Comparison of ENCODE assay signal across 12 mouse cellular contexts in the genomic region with DNA sequence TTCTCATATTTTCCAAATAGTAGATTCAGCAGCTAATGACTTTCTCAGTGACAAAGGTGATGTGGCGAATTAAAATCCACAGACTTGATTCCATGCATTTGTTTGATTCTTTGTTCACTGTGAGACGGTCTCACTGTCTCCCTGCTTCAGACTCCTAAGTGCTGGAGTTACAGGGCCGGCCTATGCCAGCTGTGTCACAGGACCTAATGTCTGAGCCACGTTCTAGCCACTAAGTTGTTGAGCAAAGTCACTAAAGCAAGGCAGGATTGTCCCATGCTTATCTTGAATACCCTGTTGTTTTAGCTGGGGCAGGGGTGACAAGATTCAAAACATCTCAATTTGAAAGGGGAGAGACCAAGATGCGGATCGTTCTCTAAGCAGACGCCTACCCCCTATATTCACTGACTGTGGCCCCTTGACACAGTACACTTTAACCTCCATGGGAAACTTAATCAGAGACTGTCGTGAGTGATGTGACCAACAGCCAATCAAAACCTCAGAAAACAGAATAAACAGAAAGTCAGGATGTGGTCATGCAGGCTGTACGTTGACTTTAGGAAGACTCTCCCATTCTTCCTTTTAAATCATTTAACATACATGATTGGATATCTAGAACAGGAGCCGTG.
DNase-seq lines count a peak whose midpoint lies in the region; ATAC-seq and TF ChIP-seq lines count a peak whose summit lies in the region.
"Had no signal": no experiment of that assay in that cellular context is flagged by ENCODE, and none has a peak within 500 bp of the region (broad histone marks: within the 10 kb centered on the region; RNA-seq: fewer than 3 reads in every experiment).

No protein-coding gene starts in this region.

- H3K36me3 ChIP-seq in liver, adult 2 months (ENCODE audit: control insufficient read depth, insufficient read depth, low read length), result no peaks in the 10 kb centered on the region
- H3K36me3 ChIP-seq in embryonic facial prominence, embryonic 13.5 days, result no peaks in the 10 kb centered on the region
- no peaks in the 10 kb centered on the region for H3K36me3 ChIP-seq in liver, postnatal 0 days (replicated peaks; ENCODE audit: insufficient read depth, low read length)

- no peak overlapping the region for H3K4me3 ChIP-seq in liver, adult 2 months (ENCODE audit: insufficient read depth, low read depth, low read length)
- peak overlapping the region; percentile 17 for H3K4me3 ChIP-seq in embryonic facial prominence, embryonic 13.5 days
- no peak overlapping the region; the same call in 1 of the 2 replicates for H3K4me3 ChIP-seq in liver, postnatal 0 days (ENCODE audit: low read depth, low read length)
- no peak overlapping the region for H3K4me3 ChIP-seq in cerebellum, adult 2 months (replicated peaks; ENCODE audit: insufficient read depth, low read depth, low read length)

- 0 out of 2 replicates have a peak, but pooled peaks cover under 1% of the 10 kb centered on the region for H3K4me1 ChIP-seq in liver, adult 2 months (ENCODE audit: control insufficient read depth, insufficient read depth, low read length)
- H3K4me1 ChIP-seq in embryonic facial prominence, embryonic 13.5 days, result peaks cover 15% of the 10 kb centered on the region
- peaks cover 38% of the 10 kb centered on the region for H3K4me1 ChIP-seq in liver, postnatal 0 days (ENCODE audit: insufficient read depth)
- H3K4me1 ChIP-seq in cerebellum, adult 2 months (ENCODE audit: control insufficient read depth, insufficient read depth, low read length), result no peaks in the 10 kb centered on the region; the same call in 1 of the 2 replicates

- TF ChIP-seq EP300 in liver, postnatal 0 days (IDR thresholded peaks at IDR 0.05; ENCODE audit: low read depth), result no peak

- no peak overlapping the region for H3K27ac ChIP-seq in liver, adult 2 months (replicated peaks; ENCODE audit: insufficient read depth, low read depth, low read length)
- no peak overlapping the region for H3K27ac ChIP-seq in embryonic facial prominence, embryonic 13.5 days
- H3K27ac ChIP-seq in liver, postnatal 0 days (ENCODE audit: low read depth), result peak overlapping the region; percentile 86
- H3K27ac ChIP-seq in cerebellum, adult 2 months (ENCODE audit: insufficient read depth, low read length), result no peak overlapping the region
- H3K27ac ChIP-seq: kidney, postnatal 0 days had no signal

- no peak for TF ChIP-seq CTCF in liver, adult 2 months (IDR thresholded peaks at IDR 0.05; ENCODE audit: low read depth, low read length)
- TF ChIP-seq CTCF in liver, postnatal 0 days (IDR thresholded peaks at IDR 0.05; ENCODE audit: low read depth), result no peak
- no peak for TF ChIP-seq CTCF in cerebellum, adult 2 months (IDR thresholded peaks at IDR 0.05; ENCODE audit: borderline replicate concordance, insufficient read depth, low read depth, low read length)

- WGBS in liver, adult 2 months, result 40% methylated on average over 10 of the region's 10 CpGs
- 33% methylated on average over 10 of the region's 10 CpGs for WGBS in embryonic facial prominence, embryonic 13.5 days
- 35% methylated on average over 10 of the region's 10 CpGs for WGBS in liver, postnatal 0 days (ENCODE audit: insufficient replicate concordance)
- WGBS in cerebellum, adult 2 months, result 72% methylated on average over 10 of the region's 10 CpGs

- H3K9ac ChIP-seq in liver, adult 2 months (ENCODE audit: low read depth, low read length), result no peak overlapping the region
- no peak overlapping the region for H3K9ac ChIP-seq in embryonic facial prominence, embryonic 13.5 days
- H3K9ac ChIP-seq in liver, postnatal 0 days (replicated peaks), result peak overlapping the region; percentile 31; the same call in 1 of the 2 replicates
- H3K9ac ChIP-seq: forebrain, postnatal 0 days; lung, embryonic 14.5 days had no signal

- H3K79me2 ChIP-seq in liver, adult 2 months (ENCODE audit: control insufficient read depth, insufficient read depth, low read length), result peaks cover 5% of the 10 kb centered on the region; the same call in 1 of the 2 replicates

- ATAC-seq in embryonic facial prominence, embryonic 13.5 days (ENCODE audit: insufficient number of reproducible peaks, insufficient read depth, low FRiP score, low TSS enrichment, low read depth), result no peak
- ATAC-seq in liver, postnatal 0 days, result peak; percentile 88
- ATAC-seq: forebrain, postnatal 0 days; Patski had no signal

- no peaks in the 10 kb centered on the region for H3K9me3 ChIP-seq in embryonic facial prominence, embryonic 13.5 days
- H3K9me3 ChIP-seq in liver, postnatal 0 days (ENCODE audit: low read length), result no peaks in the 10 kb centered on the region

- DNase-seq in liver, adult 2 months (ENCODE audit: extremely low read depth, low read depth, low spot score), result peak; percentile 28
- no peak for DNase-seq in liver
- DNase-seq in ZHBTc4 (ENCODE audit: low read depth, low spot score), result peak; percentile 76
- DNase-seq in liver, postnatal 0 days, result peak; percentile 34
- DNase-seq in MN1 (ENCODE audit: low spot score), result no peak
- no peak for DNase-seq in cerebellum, adult 2 months
- no peak for DNase-seq in gastrocnemius, adult 18-20 months (ENCODE audit: low spot score)
- DNase-seq: forebrain, postnatal 0 days; lung, embryonic 14.5 days had no signal

- H3K4me2 ChIP-seq in embryonic facial prominence, embryonic 13.5 days, result peak overlapping the region; percentile 48
- H3K4me2 ChIP-seq in liver, postnatal 0 days (ENCODE audit: low read depth, low read length), result peak overlapping the region; percentile 55
- H3K4me2 ChIP-seq: lung, embryonic 14.5 days had no signal

- no peaks in the 10 kb centered on the region for H3K27me3 ChIP-seq in liver, adult 2 months (ENCODE audit: control insufficient read depth, insufficient read depth, low read length)
- peaks cover 66% of the 10 kb centered on the region for H3K27me3 ChIP-seq in embryonic facial prominence, embryonic 13.5 days
- H3K27me3 ChIP-seq in liver, postnatal 0 days (ENCODE audit: insufficient read depth, low read length), result no peaks in the 10 kb centered on the region
- H3K27me3 ChIP-seq in cerebellum, adult 2 months (ENCODE audit: control insufficient read depth, insufficient read depth, low read length), result no peaks in the 10 kb centered on the region
- H3K27me3 ChIP-seq: Patski had no signal

- TF ChIP-seq POLR2A in liver, adult 2 months (IDR thresholded peaks at IDR 0.05; ENCODE audit: extremely low read depth, insufficient read depth, low read length), result no peak
- TF ChIP-seq POLR2A in cerebellum, adult 2 months (IDR thresholded peaks at IDR 0.05; ENCODE audit: borderline replicate concordance, insufficient read depth, low read length), result no peak

Comparison
In these comparisons a context has a peak if more than half of its experiments do, and no peak if none do; other contexts are left out.
1. DNase-seq: peak in liver, adult 2 months (single experiment), ZHBTc4 (single experiment) and liver, postnatal 0 days (single experiment); none in liver (single experiment), MN1 (single experiment), cerebellum, adult 2 months (0 of 2) and gastrocnemius, adult 18-20 months (single experiment).